Mouse (Mus musculus): Measurements from ENCODE around the gene Dusp2.

DNA sequence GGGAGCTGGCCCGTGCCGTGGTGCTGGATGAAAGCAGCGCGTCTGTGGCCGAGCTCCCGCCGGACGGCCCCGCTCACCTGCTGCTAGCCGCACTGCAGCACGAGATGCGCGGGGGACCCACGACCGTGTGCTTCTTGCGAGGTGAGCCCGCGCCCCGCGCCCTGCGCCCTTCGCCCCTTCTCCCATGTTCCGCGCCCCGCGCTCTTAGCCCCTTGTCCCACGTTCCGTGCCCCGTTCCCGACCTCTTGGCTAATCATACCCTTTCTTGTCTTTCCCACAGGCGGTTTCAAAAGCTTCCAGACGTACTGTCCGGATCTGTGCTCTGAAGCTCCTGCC is 506 bp downstream of the Dusp2 start:
- no peak for TF ChIP-seq CTCF (IDR thresholded peaks at IDR 0.05; ENCODE audit: extremely low read depth, insufficient read depth, insufficient read length, insufficient replicate concordance)
- TF ChIP-seq POLR2A (IDR thresholded peaks at IDR 0.05; ENCODE audit: low read depth, low read length): no peak

Measured in spleen, adult 2 months (tissue).